Mouse (Mus musculus): ENCODE data around the gene Sdr42e1. TPM values are rescaled to one million over a fixed set of nuclear protein-coding genes. Genes with fewer than 3 reads are reported as not detected.

Sdr42e1 gene
- total RNA-seq (2021): 1 to 10 TPM; 3.8 to 4.1 TPM
- long read RNA-seq, experiment 1, partial matches to known transcripts: 0 of 3 reads
- long read RNA-seq, experiment 1, other reads (novel, unspliced or antisense): 1 of 3 reads
- long read RNA-seq, experiment 2, partial matches to known transcripts: 0 of 4 reads
- long read RNA-seq, experiment 2, other reads (novel, unspliced or antisense): 0 of 4 reads

DNA sequence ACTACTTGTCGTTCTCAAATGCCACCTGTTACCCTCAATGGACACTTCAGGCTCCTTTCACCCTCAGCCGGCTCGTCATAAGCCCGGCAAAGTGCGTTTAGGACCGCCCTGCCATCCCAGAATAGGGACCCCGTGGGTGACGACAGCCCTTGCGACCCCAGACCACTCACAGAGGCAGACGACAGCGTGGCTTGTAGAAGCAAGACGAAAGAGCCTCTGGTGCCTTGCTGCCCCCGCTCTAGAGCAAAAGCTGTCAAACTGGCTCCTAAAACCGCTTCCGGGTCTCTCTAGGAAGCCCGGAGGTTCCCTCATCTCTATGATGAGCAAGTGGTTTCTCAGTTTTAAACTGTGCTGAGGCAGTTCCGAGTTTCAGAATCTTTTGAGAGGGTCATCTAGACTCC is at the start of gene Sdr42e1:
TSS of gene Sdr42e1 (minus strand) at position 260 of the 401 bp plus-strand sequence.
- peak; percentile 36 to 45 for DNase-seq (ENCODE audit: low spot score in 2 of 2)

GRCm38 (mm10) chr8:117718152-117718860 is 44.8 kb upstream of the Sdr42e1 start:
- no peak for DNase-seq (ENCODE audit: low spot score in 2 of 2)

- no peak for DNase-seq (ENCODE audit: low spot score in 2 of 2)
These were observed 42.4 kb upstream of the Sdr42e1 start for GRCm38 (mm10) chr8:117715896-117716295.

GRCm38 (mm10) chr8:117714604-117715003 is 41.1 kb upstream of the Sdr42e1 start:
- no peak for DNase-seq (ENCODE audit: low spot score in 2 of 2)

- DNase-seq (ENCODE audit: low spot score in 2 of 2): no peak
These were observed 38.7 kb upstream of the Sdr42e1 start for GRCm38 (mm10) chr8:117712226-117712625.

GRCm38 (mm10) chr8:117706141-117706540 is 32.7 kb upstream of the Sdr42e1 start:
- DNase-seq (ENCODE audit: low spot score in 2 of 2): no peak

DNA sequence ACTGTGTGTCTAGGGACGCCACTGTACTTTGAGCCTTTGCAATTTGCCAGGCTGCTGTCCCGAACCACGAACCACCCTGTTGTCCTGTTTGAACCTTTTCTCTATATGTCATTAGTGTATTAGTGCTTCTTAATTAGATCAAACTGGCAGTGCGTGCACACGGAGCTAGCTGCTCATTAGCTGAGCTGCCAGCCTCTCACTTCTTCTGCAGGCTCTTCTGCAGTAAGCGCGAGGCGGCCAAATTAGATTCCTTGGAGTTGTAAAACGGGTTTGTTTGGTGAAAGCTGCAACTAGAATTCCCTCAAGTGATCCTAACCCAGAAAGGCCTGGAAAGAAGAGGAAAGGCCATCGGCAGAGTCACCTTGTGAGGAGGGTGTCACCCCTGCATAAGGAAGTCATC is 29.2 kb upstream of the Sdr42e1 start:
- peak in 1 of 2 experiments; percentile 2 for DNase-seq (ENCODE audit: low spot score in 2 of 2)

DNA sequence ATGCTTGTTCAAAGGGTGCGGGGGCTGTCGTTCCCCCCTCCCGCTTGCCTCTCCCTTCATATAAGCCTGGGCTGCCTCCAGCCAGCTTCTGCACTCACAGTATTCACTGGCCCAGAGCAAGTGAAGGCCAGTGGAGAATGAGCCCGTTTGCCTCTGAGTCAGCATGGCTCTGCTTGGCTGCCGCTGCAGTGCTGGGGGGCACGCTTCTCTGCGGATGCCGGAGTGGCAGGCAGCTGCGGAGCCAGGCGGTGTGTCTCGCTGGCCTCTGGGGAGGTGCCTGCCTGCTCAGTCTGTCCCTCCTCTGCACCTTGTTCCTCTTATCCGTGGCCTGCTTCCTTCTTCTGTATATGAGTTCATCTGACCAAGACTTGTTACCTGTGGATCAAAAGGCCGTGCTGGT is 28.4 kb upstream of the Sdr42e1 start, which contains the start of gene Hsd17b2:
TSS of gene Hsd17b2 (plus strand) at position 46 of the 400 bp plus-strand sequence.
- DNase-seq (ENCODE audit: low spot score in 2 of 2): no peak

GRCm38 (mm10) chr8:117701246-117701645 is 27.8 kb upstream of the Sdr42e1 start:
- DNase-seq (ENCODE audit: low spot score in 2 of 2): no peak

GRCm38 (mm10) chr8:117700699-117701098 is 27.2 kb upstream of the Sdr42e1 start:
- no peak for DNase-seq (ENCODE audit: low spot score in 2 of 2)

- peak; percentile 5 to 16 for DNase-seq (ENCODE audit: low spot score in 2 of 2)
These were observed 23.8 kb upstream of the Sdr42e1 start for GRCm38 (mm10) chr8:117697248-117697647.

GRCm38 (mm10) chr8:117695636-117696035 is 22.1 kb upstream of the Sdr42e1 start:
- DNase-seq (ENCODE audit: low spot score in 2 of 2): no peak

- DNase-seq (ENCODE audit: low spot score in 2 of 2): no peak
These were observed 18.6 kb upstream of the Sdr42e1 start for GRCm38 (mm10) chr8:117692131-117692530.

GRCm38 (mm10) chr8:117687890-117688289 is 14.4 kb upstream of the Sdr42e1 start:
- DNase-seq (ENCODE audit: low spot score in 2 of 2): no peak

DNA sequence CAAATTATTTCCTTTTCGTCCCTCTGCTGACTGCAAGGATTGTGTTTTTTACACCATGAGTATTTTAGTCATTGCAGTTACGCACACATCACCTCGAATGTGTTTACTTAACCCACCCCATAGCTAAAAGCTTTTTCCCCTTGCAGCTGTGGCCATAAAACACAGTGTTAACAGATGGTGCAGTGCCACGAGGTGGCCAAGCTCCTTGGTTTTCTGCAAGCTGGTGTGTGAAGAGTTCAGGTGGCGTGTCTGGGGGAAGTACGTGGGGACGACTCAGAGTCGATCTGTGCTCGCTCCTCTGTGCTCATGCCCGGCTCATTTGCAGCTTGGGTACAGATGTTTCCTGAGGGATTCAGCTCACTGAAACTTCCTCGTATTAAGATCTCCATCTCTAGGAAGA is 11.0 kb upstream of the Sdr42e1 start:
- DNase-seq (ENCODE audit: low spot score in 2 of 2): no peak

GRCm38 (mm10) chr8:117683925-117684472 is 10.5 kb upstream of the Sdr42e1 start:
- no peak for DNase-seq (ENCODE audit: low spot score in 2 of 2)

- no peak for DNase-seq (ENCODE audit: low spot score in 2 of 2)
These were observed 5.2 kb upstream of the Sdr42e1 start for GRCm38 (mm10) chr8:117678650-117679049.

GRCm38 (mm10) chr8:117677011-117677410 is 3.5 kb upstream of the Sdr42e1 start:
- DNase-seq (ENCODE audit: low spot score in 2 of 2): no peak

GRCm38 (mm10) chr8:117676460-117676859 is 3.0 kb upstream of the Sdr42e1 start:
- no peak for DNase-seq (ENCODE audit: low spot score in 2 of 2)

GRCm38 (mm10) chr8:117675171-117675570 is 1.7 kb upstream of the Sdr42e1 start:
- no peak for DNase-seq (ENCODE audit: low spot score in 2 of 2)

GRCm38 (mm10) chr8:117672558-117672957 is 931 bp downstream of the Sdr42e1 start:
- DNase-seq (ENCODE audit: low spot score in 2 of 2): no peak

GRCm38 (mm10) chr8:117670461-117670860 is 3.0 kb downstream of the Sdr42e1 start:
- no peak for DNase-seq (ENCODE audit: low spot score in 2 of 2)
